Mouse (Mus musculus) thymus, adult 2 months (tissue): ENCODE data around the gene Aftph.

Experiments used
- CTCF ChIP-seq: fragments of 200-500 bp; IDR thresholded peaks from 2 replicates; pipeline ENCODE4 v1.5.1; 2012; ENCODE audit warnings: mild to moderate bottlenecking, control low read depth, low read length, moderate library complexity, borderline replicate concordance; ENCODE audit not compliant: control insufficient read depth, poor library complexity, insufficient read depth; ENCODE audit errors: extremely low read depth
- POLR2A ChIP-seq: fragments of 200-500 bp; IDR thresholded peaks from 2 replicates; pipeline ENCODE4 v1.6.1; 2012; ENCODE audit warnings: mild to moderate bottlenecking, low read length, control low read depth, moderate library complexity; ENCODE audit not compliant: control insufficient read depth, poor library complexity, insufficient read depth; ENCODE audit errors: extremely low read depth

DNA sequence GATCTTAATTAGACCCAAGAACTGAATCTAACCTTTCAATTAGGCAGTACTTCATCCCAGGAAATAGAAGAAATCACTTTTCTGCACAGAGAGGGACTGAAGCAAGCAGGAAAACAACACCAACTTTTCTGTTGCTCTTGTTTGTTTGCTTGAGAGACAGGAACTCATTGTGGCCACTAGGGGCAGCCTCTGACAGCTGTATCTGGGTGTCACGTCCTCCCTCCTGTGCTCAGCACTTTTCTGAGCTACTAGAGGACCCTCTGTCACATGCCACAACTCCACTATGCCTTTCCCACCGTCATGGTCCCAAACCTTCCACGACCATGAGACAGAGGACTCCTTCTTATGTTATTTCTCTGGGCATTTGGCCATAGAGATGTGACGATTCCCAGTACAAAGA, 79.7 kb downstream of the Aftph start:
- peak; percentile 46; the same call in 1 of the 2 replicates for TF ChIP-seq CTCF
- no peak for TF ChIP-seq POLR2A
